Mouse (Mus musculus): Measurements from ENCODE around the gene Slc4a4. TPM values are rescaled to one million over a fixed set of nuclear protein-coding genes. Genes with fewer than 3 reads are reported as not detected.

Slc4a4 gene
- polyA plus RNA-seq, 2 experiments, result 0.50 to 0.57 TPM

- Histone ChIP-seq H3K4me2 (ENCODE audit: low read depth) (no peak overlapping the region), H3K27me3 (ENCODE audit: control insufficient read depth, insufficient read depth, low read length) (no peaks in the 10 kb centered on the region), H3K36me3 (replicated peaks; ENCODE audit: control insufficient read depth, insufficient read depth, low read depth) (no peaks in the 10 kb centered on the region), H3K27ac (no peak overlapping the region), H3K4me1 (replicated peaks; ENCODE audit: control insufficient read depth in 2 of 2, insufficient read depth in 2 of 2, low read length in 1 of 2) (peaks cover 0 to 2% of the 10 kb centered on the region in 2 experiments; a peak in 1 of 4 replicates), H3K9me3 (ENCODE audit: control insufficient read depth, low read length) (no peaks in the 10 kb centered on the region), H3K9ac (replicated peaks) (no peak overlapping the region), H3K4me3 (ENCODE audit: insufficient read depth in 1 of 2, low read depth in 2 of 2, low read length in 2 of 2) (no peak overlapping the region)
- TF ChIP-seq CTCF (IDR thresholded peaks at IDR 0.05; ENCODE audit: low read depth) (no peak), EP300 (IDR thresholded peaks at IDR 0.05; ENCODE audit: low read depth) (no peak)
- DNase-seq (ENCODE audit: low read depth in 3 of 3, low spot score in 3 of 3), result peak; percentile 9 to 26 (median 15)
- WGBS (ENCODE audit: insufficient replicate concordance), result 57% methylated on average over 8 of the region's 8 CpGs
- ATAC-seq (ENCODE audit: insufficient read depth), result peak; percentile 67
Measured at GRCm38 (mm10) chr5:89218222-89218621, 331.6 kb downstream of the Slc4a4 start.

- Histone ChIP-seq H3K4me2 (ENCODE audit: low read depth) (no peak overlapping the region), H3K4me1 (replicated peaks; ENCODE audit: control insufficient read depth in 2 of 2, insufficient read depth in 2 of 2, low read length in 1 of 2) (peaks cover 0 to 2% of the 10 kb centered on the region in 2 experiments; a peak in 1 of 4 replicates), H3K36me3 (replicated peaks; ENCODE audit: control insufficient read depth, insufficient read depth, low read depth) (no peaks in the 10 kb centered on the region), H3K4me3 (ENCODE audit: insufficient read depth in 1 of 2, low read depth in 2 of 2, low read length in 2 of 2) (no peak overlapping the region), H3K9ac (replicated peaks) (no peak overlapping the region), H3K27me3 (ENCODE audit: control insufficient read depth, insufficient read depth, low read length) (no peaks in the 10 kb centered on the region), H3K27ac (no peak overlapping the region), H3K9me3 (ENCODE audit: control insufficient read depth, low read length) (no peaks in the 10 kb centered on the region)
- no peak for TF ChIP-seq CTCF (IDR thresholded peaks at IDR 0.05; ENCODE audit: low read depth)
- TF ChIP-seq EP300 (IDR thresholded peaks at IDR 0.05; ENCODE audit: low read depth), result no peak
- 58% methylated on average over 6 of the region's 6 CpGs for WGBS (ENCODE audit: insufficient replicate concordance)
- DNase-seq (ENCODE audit: low read depth in 3 of 3, low spot score in 3 of 3), result no peak
- no peak for ATAC-seq (ENCODE audit: insufficient read depth)
Measured at GRCm38 (mm10) chr5:89218709-89219108, 332.1 kb downstream of the Slc4a4 start.

GRCm38 (mm10) chr5:89221658-89222057, 335.0 kb downstream of the Slc4a4 start:
- no peaks in the 10 kb centered on the region for H3K9me3 ChIP-seq (ENCODE audit: control insufficient read depth, low read length)
- no peak overlapping the region for H3K4me2 ChIP-seq (ENCODE audit: low read depth)
- H3K36me3 ChIP-seq (replicated peaks; ENCODE audit: control insufficient read depth, insufficient read depth, low read depth), result no peaks in the 10 kb centered on the region
- peaks cover 0 to 2% of the 10 kb centered on the region in 2 experiments; a peak in 1 of 4 replicates for H3K4me1 ChIP-seq (replicated peaks; ENCODE audit: control insufficient read depth in 2 of 2, insufficient read depth in 2 of 2, low read length in 1 of 2)
- no peak overlapping the region for H3K27ac ChIP-seq
- 44% methylated on average over 1 of the region's 1 CpGs for WGBS (ENCODE audit: insufficient replicate concordance)
- no peak overlapping the region for H3K9ac ChIP-seq (replicated peaks)
- no peak overlapping the region for H3K4me3 ChIP-seq (ENCODE audit: insufficient read depth in 1 of 2, low read depth in 2 of 2, low read length in 2 of 2)
- peak; percentile 56 for TF ChIP-seq CTCF (IDR thresholded peaks at IDR 0.05; ENCODE audit: low read depth)
- no peak for TF ChIP-seq EP300 (IDR thresholded peaks at IDR 0.05; ENCODE audit: low read depth)
- ATAC-seq (ENCODE audit: insufficient read depth) (no peak), DNase-seq (ENCODE audit: low read depth in 3 of 3, low spot score in 3 of 3) (no peak)
- H3K27me3 ChIP-seq (ENCODE audit: control insufficient read depth, insufficient read depth, low read length), result no peaks in the 10 kb centered on the region

DNA sequence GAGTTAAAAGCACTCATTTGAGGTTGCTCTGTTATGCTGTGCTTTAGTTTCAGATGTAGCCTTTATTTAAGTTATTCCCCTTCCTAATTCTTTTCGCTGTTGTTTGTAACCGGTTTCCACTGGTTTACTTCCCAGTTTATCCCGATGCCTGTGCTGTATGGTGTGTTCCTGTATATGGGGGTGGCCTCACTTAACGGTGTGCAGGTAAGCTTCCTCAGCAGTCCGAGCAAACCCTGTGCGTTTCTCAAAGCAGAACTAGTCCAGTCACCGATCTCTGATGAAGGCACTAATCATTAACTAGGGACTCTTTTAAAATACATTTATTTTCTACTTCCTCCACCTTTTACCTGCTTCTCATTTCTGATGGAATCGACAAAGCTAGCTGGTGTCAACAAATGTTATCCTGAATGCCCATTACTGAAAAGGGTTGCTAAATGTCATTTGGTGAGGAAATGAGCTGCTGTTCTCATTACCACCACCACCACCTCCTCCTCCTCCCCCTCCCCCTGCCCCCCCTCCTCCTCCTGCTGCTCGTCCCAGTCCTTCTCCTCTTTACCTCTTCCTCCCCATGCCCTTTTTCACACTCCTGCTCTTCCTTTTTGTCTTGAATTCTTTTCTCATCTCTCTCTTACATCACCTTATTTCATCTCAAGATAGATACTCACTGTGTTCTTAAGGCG, 336.6 kb downstream of the Slc4a4 start:
- ATAC-seq (ENCODE audit: insufficient read depth) (no peak), DNase-seq (ENCODE audit: low read depth in 3 of 3, low spot score in 3 of 3) (no peak)
- Histone ChIP-seq H3K9ac (replicated peaks) (no peak overlapping the region), H3K36me3 (replicated peaks; ENCODE audit: control insufficient read depth, insufficient read depth, low read depth) (no peaks in the 10 kb centered on the region), H3K9me3 (ENCODE audit: control insufficient read depth, low read length) (no peaks in the 10 kb centered on the region), H3K4me3 (ENCODE audit: insufficient read depth in 1 of 2, low read depth in 2 of 2, low read length in 2 of 2) (no peak overlapping the region), H3K4me2 (ENCODE audit: low read depth) (0 out of 2 replicates have a peak overlapping the region, but pooled peaks have one; percentile 6), H3K27ac (no peak overlapping the region), H3K27me3 (ENCODE audit: control insufficient read depth, insufficient read depth, low read length) (no peaks in the 10 kb centered on the region), H3K4me1 (replicated peaks; ENCODE audit: control insufficient read depth in 2 of 2, insufficient read depth in 2 of 2, low read length in 1 of 2) (peaks cover 0 to 2% of the 10 kb centered on the region in 2 experiments; a peak in 1 of 4 replicates)
- no peak for TF ChIP-seq CTCF (IDR thresholded peaks at IDR 0.05; ENCODE audit: low read depth)
- 35% methylated on average over 10 of the region's 10 CpGs for WGBS (ENCODE audit: insufficient replicate concordance)

- H3K4me2 ChIP-seq (ENCODE audit: low read depth), result no peak overlapping the region
- no peak overlapping the region for H3K27ac ChIP-seq
- DNase-seq (ENCODE audit: low read depth in 3 of 3, low spot score in 3 of 3), result no peak
- H3K27me3 ChIP-seq (ENCODE audit: control insufficient read depth, insufficient read depth, low read length), result no peaks in the 10 kb centered on the region
- ATAC-seq (ENCODE audit: insufficient read depth), result no peak
- peaks cover 0 to 2% of the 10 kb centered on the region in 2 experiments; a peak in 1 of 4 replicates for H3K4me1 ChIP-seq (replicated peaks; ENCODE audit: control insufficient read depth in 2 of 2, insufficient read depth in 2 of 2, low read length in 1 of 2)
- WGBS (ENCODE audit: insufficient replicate concordance), result 68% methylated on average over 9 of the region's 9 CpGs
- H3K9ac ChIP-seq (replicated peaks), result no peak overlapping the region
- no peaks in the 10 kb centered on the region for H3K36me3 ChIP-seq (replicated peaks; ENCODE audit: control insufficient read depth, insufficient read depth, low read depth)
- no peak for TF ChIP-seq CTCF (IDR thresholded peaks at IDR 0.05; ENCODE audit: low read depth)
- no peak for TF ChIP-seq EP300 (IDR thresholded peaks at IDR 0.05; ENCODE audit: low read depth)
- no peak overlapping the region for H3K4me3 ChIP-seq (ENCODE audit: insufficient read depth in 1 of 2, low read depth in 2 of 2, low read length in 2 of 2)
- no peaks in the 10 kb centered on the region for H3K9me3 ChIP-seq (ENCODE audit: control insufficient read depth, low read length)
Measured at GRCm38 (mm10) chr5:89223744-89224368, 337.2 kb downstream of the Slc4a4 start.
